Comparison of ENCODE assay signal across 8 mouse cellular contexts in the genomic region with DNA sequence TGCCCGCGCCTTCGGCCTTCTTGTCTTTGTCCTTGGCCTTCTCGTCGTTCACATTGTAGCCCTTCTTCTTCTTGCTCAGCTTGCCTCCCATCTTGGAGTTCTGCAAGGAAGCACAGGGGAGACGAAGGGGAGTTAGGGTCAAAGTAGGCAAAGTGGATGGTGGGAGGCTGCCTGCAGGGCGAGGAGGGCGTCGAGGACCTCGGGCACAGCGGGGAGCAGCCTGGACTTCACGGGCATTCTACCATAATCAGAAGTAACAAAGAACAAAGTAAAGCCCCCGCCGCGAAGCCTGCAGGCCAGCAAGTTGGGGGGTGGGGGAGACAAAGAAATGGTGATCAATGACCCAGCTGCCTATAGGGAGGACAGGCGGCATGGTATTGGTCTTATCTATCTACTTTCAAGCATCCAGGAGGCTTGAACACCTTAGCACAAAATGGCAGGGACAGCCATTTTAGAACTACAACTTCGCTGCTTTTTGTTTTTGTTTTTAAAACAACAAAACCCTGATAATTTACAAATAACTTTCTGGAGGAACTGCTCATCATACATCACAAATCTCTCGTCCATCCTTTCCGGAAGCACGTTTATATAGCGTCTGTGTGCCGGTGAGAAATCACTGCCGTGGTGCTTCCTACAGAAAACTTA. TPM values are rescaled to one million over a fixed set of nuclear protein-coding genes. Genes with fewer than 3 reads are reported as not detected.
DNase-seq lines count a peak whose midpoint lies in the region; ATAC-seq lines count a peak whose summit lies in the region.

No protein-coding gene starts in this region.

- 0 out of 2 replicates have a peak, but pooled peaks cover 4% of the 10 kb centered on the region for H3K4me1 ChIP-seq in kidney, embryonic 16.5 days (ENCODE audit: insufficient read depth, low read length)
- H3K4me1 ChIP-seq in intestine, embryonic 16.5 days (ENCODE audit: control insufficient read depth, insufficient read depth, low read length), result no peaks in the 10 kb centered on the region; the same call in 1 of the 2 replicates
- peaks cover 39% of the 10 kb centered on the region for H3K4me1 ChIP-seq in neural tube, embryonic 12.5 days

- H3K27ac ChIP-seq in kidney, embryonic 16.5 days (ENCODE audit: low read length), result 0 out of 2 replicates have a peak overlapping the region, but pooled peaks have one; percentile 20
- H3K27ac ChIP-seq in intestine, embryonic 16.5 days (ENCODE audit: low read length), result no peak overlapping the region
- 0 out of 2 replicates have a peak overlapping the region, but pooled peaks have one; percentile 66 for H3K27ac ChIP-seq in neural tube, embryonic 12.5 days

- peak overlapping the region; percentile 50 for H3K4me3 ChIP-seq in kidney, embryonic 16.5 days (ENCODE audit: low read length)
- H3K4me3 ChIP-seq in intestine, embryonic 16.5 days (ENCODE audit: low read length), result peak overlapping the region; percentile 50
- peak overlapping the region; percentile 27 for H3K4me3 ChIP-seq in neural tube, embryonic 12.5 days

- H3K27me3 ChIP-seq in kidney, embryonic 16.5 days (ENCODE audit: insufficient read depth, low read length), result no peaks in the 10 kb centered on the region
- H3K27me3 ChIP-seq in intestine, embryonic 16.5 days (replicated peaks; ENCODE audit: control insufficient read depth, insufficient read depth, low read length), result no peaks in the 10 kb centered on the region
- H3K27me3 ChIP-seq in neural tube, embryonic 12.5 days (replicated peaks), result no peaks in the 10 kb centered on the region

- peak overlapping the region; percentile 74 for H3K9ac ChIP-seq in kidney, embryonic 16.5 days (replicated peaks; ENCODE audit: low read length)
- H3K9ac ChIP-seq in intestine, embryonic 16.5 days (ENCODE audit: low read depth, low read length), result peak overlapping the region; percentile 68
- H3K9ac ChIP-seq in neural tube, embryonic 12.5 days, result peak overlapping the region; percentile 69

- H3K4me2 ChIP-seq in kidney, embryonic 16.5 days (replicated peaks; ENCODE audit: low read depth, low read length), result peak overlapping the region; percentile 77
- H3K4me2 ChIP-seq in intestine, embryonic 16.5 days (ENCODE audit: low read depth, low read length), result peak overlapping the region; percentile 77
- peak overlapping the region; percentile 59 for H3K4me2 ChIP-seq in neural tube, embryonic 12.5 days (replicated peaks)

- 0 out of 2 replicates have a peak, but pooled peaks have one; percentile 14 for ATAC-seq in kidney, embryonic 16.5 days (ENCODE audit: low FRiP score, low TSS enrichment)
- ATAC-seq in intestine, embryonic 16.5 days, result no peak; the same call in 1 of the 2 replicates
- ATAC-seq in neural tube, embryonic 12.5 days (ENCODE audit: low FRiP score, low read depth), result peak; percentile 35; the same call in 1 of the 2 replicates

- 35% methylated on average over 23 of the region's 23 CpGs for WGBS in kidney, embryonic 16.5 days
- 52% methylated on average over 23 of the region's 23 CpGs for WGBS in intestine, embryonic 16.5 days
- 8% methylated on average over 23 of the region's 23 CpGs for WGBS in neural tube, embryonic 12.5 days

- H3K36me3 ChIP-seq in kidney, embryonic 16.5 days (ENCODE audit: insufficient read depth, low read length), result no peaks in the 10 kb centered on the region; the same call in 1 of the 2 replicates
- no peaks in the 10 kb centered on the region for H3K36me3 ChIP-seq in intestine, embryonic 16.5 days (ENCODE audit: control insufficient read depth, insufficient read depth, low read length)
- H3K36me3 ChIP-seq in neural tube, embryonic 12.5 days, result peaks cover 19% of the 10 kb centered on the region

- no peak for DNase-seq in kidney, postnatal 36 days
- DNase-seq in embryo, embryonic 9.5 days (ENCODE audit: extremely low spot score), result peak; percentile 70
- no peak for DNase-seq in thymus, postnatal 36 days
- no peak for DNase-seq in frontal cortex, adult 2 months (ENCODE audit: extremely low spot score in 1 of 2, low spot score in 1 of 2)
- DNase-seq in lung, adult 18-20 months, result no peak

- H3K9me3 ChIP-seq in kidney, embryonic 16.5 days (ENCODE audit: low read length), result no peaks in the 10 kb centered on the region
- no peaks in the 10 kb centered on the region for H3K9me3 ChIP-seq in intestine, embryonic 16.5 days (ENCODE audit: control insufficient read depth, low read length)
- no peaks in the 10 kb centered on the region for H3K9me3 ChIP-seq in neural tube, embryonic 12.5 days

RNA-seq across cellular contexts. Expression of gene Basp1, which starts 48.6 kb away (rescaled TPM):
- polyA plus RNA-seq in kidney, embryonic 16.5 days (2015; fragmentation: Nextera tagmentation; extraction: Ambion mirVana), result 14.5 and 15.4 TPM in 2 replicates
- 6.5 and 7.6 TPM in 2 replicates for polyA plus RNA-seq in intestine, embryonic 16.5 days (2015; fragmentation: Nextera tagmentation; extraction: Ambion mirVana)
- polyA plus RNA-seq in neural tube, embryonic 12.5 days (2016; fragmentation: Nextera tagmentation; extraction: Ambion mirVana), result 392 and 466 TPM in 2 replicates
- 503 and 548 TPM in 2 replicates for polyA plus RNA-seq in frontal cortex, adult 2 months (2012; rRNA removed)

Comparison
In these comparisons a context has a peak if more than half of its experiments do, and no peak if none do; other contexts are left out.
1. RNA of gene Basp1, which starts 48.6 kb away (polyA plus RNA-seq): 503 to 548 TPM in frontal cortex, adult 2 months and 392 to 466 TPM in neural tube, embryonic 12.5 days; 14.5 to 15.4 TPM in kidney, embryonic 16.5 days and 6.5 to 7.6 TPM in intestine, embryonic 16.5 days; every median in the first group is over 10 times any median in the second.
2. Peak in every context shown above with its lines, with median percentiles within 50 percentile points of each other: H3K4me2 ChIP-seq, H3K4me3 ChIP-seq and H3K9ac ChIP-seq.